Mouse (Mus musculus): ENCODE data around the gene Neurod4.
"Not testable (repeated sequence)": the region's sequence is repeated elsewhere in the genome, so short reads cannot be mapped to it uniquely, and the experiment has no call there.

Gene Neurod4

DNA sequence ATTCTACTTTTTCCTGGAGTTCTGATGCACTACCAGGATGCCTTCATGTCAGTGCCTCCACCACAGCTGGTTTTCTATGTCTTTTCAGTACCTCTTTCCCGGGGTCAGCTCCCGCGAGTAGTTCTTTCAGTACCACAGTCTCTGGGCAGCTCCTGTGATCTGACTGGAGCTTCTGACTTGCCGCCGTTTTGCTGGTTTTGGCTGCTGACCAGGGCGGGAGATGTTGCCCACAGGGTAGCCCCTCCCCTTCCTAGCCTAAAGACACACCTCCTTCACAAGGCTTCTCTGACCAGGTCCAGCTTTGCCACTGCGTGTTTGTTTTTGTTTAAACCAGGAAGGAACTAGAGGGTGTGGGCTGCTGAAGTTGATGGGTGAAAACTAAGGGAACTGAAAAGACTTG lies at the start of gene Neurod4:
Gene Neurod4 (minus strand): TSS at position 175 of the 400 bp plus-strand sequence.
- peak; percentile 86 for DNase-seq (ENCODE audit: low spot score)

DNA sequence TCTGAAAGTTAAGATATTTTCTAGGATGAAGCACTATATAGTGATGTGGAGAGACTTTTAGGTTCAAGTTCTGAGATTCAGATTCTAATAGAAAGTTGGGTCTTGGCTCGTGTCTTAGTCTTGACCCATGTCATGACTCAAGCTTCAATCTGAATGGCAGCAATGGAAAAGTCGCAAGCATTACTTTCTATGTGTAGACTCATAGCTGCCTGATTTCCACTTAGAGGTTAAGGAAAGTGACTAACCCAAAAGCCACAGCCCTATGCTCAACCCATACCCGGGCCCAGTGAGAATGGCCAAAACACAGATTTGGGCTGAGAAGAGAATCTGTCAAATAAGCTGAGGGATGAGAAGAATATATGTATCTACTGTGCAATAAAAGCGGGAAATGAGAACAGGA lies 44.2 kb upstream of the Neurod4 start:
- no peak for DNase-seq (ENCODE audit: low spot score)

DNA sequence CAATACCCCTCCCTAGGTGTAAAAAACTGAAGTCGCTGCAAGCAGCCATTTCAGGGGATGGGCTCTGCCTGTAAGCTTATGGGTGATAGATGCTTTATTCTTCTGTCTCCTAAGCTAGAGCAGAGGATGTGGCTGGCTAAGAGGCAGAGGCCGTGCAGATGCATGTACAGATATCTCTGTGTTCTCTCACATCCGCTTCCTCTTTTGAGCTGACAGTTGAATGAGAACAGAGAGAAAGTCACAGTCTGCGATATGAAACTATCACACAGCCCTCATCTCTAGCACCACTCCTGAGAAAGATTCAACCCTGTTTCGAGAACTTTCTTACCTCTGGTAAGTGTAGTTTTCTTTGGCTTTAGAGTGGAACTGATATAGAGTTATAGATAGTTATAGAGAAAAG lies 42.6 kb upstream of the Neurod4 start, which contains the start of gene Tespa1:
Gene Tespa1 (plus strand): TSS at position 234 of the 400 bp plus-strand sequence.
- DNase-seq (ENCODE audit: low spot score): no peak

DNA sequence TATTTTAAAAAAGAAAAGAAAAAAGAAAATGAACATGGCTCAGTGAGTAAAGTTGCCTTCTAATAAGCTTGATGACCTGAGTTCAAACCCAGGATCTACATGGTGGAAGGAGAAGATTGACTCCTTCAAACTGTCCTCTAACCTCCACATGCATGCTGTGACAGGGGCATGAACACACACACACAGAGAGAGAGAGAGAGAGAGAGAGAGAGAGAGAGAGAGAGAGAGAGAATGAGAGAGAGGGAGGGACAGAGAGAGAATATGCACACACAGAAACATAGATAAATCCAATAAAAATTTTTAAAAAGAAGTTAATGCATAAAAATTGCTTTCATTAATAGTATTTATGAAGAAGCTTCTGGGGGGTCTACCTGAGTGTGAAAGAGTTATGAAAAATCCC lies 42.0 kb upstream of the Neurod4 start:
- no peak for DNase-seq (ENCODE audit: low spot score)

DNA sequence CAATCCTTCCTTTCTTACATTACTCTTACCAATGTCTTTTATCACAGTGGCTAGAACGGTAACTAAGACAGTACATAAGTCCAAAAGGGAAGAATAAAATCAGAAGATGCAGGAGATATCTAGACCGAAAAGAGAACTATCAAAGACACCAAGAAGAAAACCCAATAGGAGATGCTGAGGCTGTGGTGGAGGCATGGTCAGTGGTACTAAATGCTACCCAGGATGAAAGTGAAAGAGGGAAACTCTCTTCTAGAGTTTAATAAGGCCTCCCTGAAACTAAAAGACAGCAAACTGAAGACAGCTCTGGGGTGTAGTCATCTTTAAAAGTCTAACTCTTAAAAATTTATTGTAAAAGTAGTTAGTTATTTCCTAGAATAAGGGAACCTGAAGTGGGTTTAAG lies 40.7 kb upstream of the Neurod4 start:
- DNase-seq (ENCODE audit: low spot score): no peak

DNA sequence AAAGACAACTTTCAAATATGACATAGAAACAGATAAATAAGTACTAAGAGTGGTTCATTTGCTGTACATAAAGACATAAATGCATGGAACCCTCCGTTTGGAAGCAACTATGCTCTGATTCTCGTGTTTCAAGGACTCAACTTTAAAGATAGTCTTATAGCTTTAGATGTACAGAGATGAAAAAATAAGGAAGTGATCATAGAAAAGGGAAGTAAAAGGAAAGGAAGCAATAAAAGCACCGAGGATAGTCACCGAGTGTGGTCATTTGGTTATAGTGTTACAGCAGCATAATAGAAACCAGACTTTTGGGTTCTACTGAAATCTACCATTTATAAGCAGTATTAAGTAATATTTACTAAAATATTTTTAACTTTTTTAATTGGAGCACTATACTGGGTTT lies 38.7 kb upstream of the Neurod4 start:
- DNase-seq (ENCODE audit: low spot score): no peak

DNA sequence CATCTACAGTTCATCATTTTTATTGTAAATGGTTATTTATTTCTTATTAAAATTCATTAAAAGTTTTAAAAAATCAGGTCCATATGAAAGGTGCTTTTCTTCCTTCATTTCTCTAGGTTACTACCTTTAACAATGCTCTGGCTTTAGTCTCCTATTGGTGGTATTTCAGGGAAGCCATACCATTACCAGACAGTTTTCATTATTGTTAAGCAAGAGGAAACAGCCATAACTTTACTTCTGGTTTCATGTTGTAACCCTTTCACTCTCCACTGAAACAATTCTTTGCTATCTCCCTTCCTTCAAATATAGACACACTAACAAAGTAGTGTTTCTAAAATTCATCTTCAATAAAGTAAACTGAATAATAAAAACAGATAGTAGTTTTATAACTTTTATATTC lies 35.8 kb upstream of the Neurod4 start:
- no peak for DNase-seq (ENCODE audit: low spot score)

DNA sequence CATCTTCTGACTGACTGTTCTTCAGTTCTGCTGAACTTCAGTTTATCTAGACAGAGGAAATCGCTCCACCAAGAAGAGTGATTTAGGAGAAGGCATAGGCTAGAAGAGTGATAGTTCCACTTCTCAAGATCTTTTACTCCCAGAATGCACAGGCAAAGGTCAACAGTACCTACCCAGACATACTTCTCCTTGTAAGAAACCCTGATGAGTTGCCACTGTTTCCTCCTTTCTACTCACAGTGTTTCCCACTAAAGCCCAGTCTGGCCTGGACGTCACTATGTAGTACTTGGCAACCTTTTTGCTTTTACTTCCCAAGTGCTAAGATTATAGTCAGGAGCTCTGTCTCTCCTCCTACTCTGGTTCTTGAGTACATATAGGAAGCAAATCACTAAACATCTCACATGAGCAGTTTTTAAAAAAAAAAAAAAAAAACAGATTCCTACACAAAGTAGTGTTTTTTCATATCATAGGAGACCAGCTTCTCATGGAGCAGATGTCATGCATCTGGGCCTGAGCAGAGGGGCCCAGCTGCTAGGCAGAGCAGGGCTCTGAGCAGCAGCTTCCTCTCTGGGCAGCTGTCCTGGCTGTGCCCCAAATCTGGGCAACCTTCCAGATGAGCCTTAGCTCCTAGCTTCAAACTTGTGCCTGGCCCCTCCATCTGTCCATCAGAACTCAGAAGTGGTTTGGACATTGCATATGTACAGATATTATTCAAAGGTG lies 34.2 kb upstream of the Neurod4 start:
- DNase-seq (ENCODE audit: low spot score): no peak

DNA sequence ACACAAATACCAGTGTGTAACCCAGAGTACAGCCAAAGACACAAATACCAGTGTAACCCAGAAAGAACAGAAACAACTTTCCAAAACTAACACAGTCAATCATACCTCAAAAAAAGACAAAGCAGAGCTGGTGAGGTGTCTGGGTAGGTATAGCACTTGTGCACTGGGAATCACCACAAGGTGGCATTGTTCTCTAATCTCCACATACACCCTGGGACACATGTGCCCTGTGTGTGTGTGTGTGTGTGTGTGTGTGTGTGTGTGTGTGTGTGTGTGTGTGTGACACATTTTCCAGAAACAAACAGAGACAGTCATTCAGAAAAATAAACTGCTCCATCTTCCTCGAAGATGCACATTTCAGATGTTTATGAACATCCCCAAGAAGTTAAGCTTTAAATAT lies 33.5 kb upstream of the Neurod4 start:
- peak; percentile 38 for DNase-seq (ENCODE audit: low spot score)

DNA sequence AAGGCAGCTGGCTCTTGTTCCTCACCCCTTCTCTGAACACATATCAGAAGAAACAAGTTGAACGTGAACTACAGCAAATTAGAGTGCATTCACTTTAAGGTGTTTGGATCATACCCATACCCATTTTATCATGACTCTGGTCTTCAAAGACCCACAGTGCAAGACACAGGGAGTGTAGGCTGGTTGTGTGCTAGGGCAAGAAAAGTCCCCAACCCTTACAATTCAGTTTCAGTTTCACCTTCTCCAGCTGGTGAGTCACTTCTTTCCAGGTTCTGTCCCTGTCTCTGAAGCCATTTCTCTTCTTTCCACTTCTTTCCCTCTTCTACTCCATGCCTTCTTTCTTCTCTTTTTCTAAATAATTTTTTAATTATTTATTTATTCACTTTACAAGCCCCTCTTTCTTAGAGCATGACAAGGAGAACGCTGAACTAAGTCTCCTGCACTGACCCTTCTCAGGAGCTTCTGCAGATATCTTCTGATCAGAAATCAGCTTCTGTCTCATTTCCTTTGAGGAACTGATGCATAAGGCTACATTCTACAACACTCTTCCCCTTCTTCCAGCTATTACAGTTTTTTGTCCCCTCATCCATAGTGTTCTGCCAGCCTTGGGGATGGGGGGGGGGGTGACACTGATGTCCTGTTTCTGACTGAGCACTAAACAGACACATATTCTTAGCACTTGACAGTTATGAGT lies 31.6 kb upstream of the Neurod4 start:
- DNase-seq (ENCODE audit: low spot score): no peak

DNA sequence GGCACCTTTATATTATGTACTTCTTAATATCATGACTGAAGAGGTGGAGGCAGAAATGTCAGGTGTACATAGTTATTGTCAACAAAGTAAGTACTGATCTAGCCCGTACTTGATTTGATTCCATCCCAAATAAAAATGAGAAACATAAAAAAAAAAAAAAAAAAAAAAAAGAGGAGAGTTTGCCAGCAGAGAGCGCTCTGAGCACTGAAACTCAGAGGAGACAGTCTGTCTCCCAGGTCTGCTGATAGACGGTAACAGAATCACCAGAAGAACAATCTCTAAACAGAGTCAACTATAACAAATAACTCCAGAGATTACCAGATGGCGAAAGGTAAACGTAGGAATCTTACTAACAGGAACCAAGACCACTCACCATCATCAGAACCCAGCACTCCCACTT lies 24.1 kb upstream of the Neurod4 start:
- DNase-seq (ENCODE audit: low spot score): not testable (repeated sequence)

DNA sequence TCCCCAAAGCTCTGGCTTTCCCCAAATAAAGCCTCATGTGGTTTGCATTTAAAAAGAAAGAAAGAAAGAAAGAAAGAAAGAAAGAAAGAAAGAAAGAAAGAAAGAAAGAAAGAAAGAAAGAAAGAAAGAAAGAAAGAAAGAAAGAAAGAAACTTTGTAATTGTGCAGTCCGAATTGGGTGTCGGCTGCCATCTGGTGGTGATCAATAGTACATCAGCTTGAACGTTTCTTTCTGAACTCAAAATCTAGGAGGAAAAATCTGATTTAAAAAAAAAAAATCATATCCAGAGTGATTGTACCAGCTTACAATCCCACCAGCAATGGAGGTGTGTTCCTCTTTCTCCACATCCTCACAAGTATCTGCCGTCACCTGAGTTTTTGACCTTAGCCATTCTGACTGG lies 18.7 kb upstream of the Neurod4 start:
- peak; percentile 47 for DNase-seq (ENCODE audit: low spot score)

DNA sequence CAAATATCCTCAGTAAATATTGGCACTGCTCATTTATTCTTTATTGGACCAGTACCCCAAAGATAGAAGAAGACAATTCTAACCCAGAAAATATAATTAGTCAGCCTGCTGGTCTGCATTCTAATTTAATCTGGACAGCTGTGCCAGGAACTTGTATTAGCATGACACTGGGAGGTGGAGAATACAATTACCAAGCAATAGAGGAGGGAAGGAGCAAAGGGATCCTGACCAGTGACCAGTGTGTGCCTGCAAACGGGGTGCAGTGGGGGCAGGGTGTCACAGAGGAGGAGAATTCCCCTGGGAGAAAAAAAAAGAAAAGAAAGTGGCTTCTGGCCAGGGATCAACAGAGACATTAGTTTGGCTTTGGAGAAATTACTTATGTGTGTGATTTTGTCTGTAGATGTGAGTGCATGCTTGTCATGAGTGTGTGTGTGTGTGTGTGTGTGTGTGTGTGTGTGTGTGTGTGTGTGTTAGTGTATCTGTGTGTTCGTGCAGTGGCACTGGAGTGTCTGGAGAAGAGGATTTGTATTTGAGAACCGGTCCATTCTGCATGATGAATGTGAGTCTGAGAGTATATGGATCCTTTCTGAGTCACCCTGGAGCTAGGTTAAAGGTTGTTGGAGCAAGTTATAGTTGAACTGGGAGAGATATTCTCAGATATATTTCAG lies 13.8 kb upstream of the Neurod4 start:
- DNase-seq (ENCODE audit: low spot score): peak; percentile 29

DNA sequence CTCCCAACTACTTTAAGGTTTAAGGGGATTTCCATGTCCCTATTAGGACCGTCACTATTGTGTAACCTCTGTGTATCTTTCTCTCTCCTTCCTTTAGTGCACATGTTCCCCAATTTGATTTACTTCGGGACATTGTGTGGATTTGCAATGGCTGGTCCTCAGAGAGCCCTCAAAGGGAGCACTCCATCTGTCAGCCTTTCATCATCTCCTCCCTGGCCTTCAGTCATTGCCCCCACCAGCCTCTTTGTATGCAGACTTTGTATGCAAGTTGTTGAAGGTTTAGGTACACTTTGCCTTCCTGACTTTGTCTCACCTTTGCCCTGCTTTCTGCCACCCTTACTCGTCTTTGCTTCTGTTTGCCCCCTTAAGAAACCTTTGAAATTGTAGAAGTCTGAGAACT lies 8.0 kb upstream of the Neurod4 start:
- no peak for DNase-seq (ENCODE audit: low spot score)

DNA sequence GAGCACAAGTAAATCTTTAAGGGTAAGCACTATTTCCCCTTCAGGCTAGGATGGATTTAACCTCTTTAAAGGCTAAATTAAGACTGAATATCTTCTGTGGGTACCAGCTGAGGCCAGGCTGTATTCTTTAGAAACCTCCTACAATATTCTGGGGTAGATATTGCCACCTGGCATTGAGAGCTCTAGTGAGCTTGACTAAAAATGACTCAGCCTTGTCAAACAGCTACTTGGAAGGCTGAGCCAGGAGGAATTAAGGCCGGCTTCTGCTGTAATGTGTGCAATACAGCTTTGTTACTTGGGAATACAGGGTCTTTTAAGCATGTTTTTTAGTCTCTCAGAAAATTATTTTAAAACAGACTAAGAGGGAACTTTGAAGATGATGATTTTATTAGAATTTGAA lies 7.2 kb upstream of the Neurod4 start:
- DNase-seq (ENCODE audit: low spot score): no peak

DNA sequence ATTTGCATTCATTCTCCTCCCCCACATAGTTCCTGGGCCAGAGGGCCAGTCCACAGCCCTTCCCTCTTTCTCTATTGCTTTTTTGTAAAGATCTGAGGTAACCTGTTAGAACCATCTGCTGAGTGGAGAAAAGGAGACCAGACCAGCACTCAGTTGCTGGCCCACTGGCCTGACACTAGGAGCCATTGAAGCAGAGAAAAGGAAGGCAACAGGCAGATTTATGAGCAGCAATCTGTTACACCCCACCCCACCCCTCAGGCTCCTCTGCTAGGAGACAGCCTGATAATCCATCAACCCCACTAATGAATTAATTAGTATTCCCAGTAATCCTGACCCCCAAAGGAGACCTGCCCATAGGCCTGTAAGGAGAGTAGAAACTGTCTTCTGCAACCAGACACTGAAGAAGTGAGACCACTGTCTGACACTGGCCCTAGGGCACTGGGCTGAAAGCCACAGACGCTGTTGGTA lies 2.0 kb upstream of the Neurod4 start:
- DNase-seq (ENCODE audit: low spot score): peak; percentile 66

DNA sequence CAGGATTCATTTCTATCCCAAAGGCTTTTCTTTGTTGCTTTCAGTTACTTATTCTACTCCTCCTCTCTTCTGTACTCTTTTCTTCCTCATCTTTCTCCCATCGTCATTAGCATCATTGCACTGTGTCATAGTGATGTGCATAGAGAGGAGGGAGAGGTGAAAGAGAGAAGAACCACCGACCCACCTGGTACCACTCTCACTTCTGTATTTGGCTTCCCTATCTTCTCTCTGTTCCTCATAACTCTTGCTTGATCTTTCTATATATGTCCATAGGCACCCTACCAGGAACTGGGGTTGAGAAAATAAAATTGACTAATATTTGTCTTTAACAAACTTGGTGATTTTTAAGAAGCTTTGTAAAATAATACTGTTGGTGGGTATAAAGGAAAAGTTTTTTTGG lies 3.5 kb downstream of the Neurod4 start:
- no peak for DNase-seq (ENCODE audit: low spot score)

DNA sequence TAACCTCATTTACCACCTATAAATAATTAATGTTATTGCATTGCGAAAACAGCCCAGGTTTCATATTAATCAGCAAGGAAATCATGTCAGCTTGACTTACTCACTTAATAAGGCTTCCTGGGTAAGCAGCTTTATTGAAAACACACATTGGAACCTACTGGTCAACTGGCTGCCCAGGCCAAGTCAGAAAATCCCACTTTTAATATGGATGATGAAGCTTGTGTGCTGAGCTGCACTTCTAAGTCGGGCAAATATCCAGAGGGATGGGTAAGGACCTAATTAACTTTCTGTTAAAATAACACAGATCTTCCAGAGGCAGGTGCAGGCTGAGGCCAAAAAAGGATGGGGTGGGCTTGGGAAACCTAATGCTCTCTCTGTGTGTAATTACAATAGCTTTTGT lies 4.3 kb downstream of the Neurod4 start:
- no peak for DNase-seq (ENCODE audit: low spot score)

DNA sequence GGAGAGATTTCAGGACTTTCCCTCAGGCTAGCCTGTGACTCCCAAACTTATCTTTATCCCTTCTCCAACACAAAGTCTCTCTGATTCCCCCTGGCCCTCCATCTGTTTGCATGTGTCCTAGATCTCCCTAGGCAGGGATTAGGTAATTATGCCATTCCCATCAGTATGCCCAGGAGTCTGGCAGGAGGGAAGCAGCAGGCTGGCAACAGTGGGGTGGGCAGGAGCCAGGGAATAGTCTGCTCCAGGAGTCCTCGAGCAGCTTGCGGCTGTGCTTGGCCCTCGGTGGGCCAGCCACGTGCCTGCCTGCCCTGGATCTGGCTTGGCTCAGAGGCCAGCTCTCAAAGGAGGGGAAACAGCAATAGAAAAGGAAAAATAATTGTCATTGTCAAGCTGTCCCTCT lies 16.8 kb downstream of the Neurod4 start:
- no peak for DNase-seq (ENCODE audit: low spot score)

DNA sequence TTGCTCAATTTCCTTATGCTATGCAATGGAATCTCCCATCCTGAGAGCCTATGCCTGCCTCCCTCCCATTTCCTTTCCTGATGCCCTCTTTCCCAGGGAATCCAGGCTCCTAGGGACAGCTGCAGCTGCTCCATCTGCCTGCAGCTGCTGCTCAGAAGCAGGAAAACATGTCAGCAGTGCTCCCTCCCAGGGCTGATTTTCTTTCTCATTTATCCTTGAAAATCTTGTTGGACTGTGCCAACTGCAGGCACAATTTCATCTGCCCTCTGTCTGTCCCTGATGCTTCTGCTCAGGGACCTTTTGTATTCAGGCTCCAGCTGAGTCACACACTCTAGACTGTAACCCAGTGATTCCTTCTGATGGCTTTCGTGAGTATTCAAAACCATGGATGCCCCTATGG lies 20.6 kb downstream of the Neurod4 start:
- peak; percentile 11 for DNase-seq (ENCODE audit: low spot score)

DNA sequence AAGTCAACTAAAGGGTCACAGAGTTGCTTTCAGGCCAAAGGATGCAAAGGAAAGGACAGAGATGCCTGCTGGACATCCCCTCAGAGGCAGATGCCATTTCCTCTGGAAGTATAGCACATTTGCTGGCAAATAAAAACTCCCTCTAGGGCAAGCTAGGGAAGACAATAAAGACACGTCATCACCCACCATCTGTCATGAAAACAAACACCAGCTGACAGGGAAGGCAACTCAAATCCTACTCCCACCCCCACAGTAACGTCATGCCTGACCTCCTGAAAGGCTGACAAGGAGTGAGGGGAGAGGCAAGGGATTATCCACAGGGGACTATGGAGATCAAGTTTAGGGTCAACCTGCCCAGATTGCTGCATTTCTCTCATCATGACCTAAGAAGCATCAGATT lies 35.8 kb downstream of the Neurod4 start:
- DNase-seq (ENCODE audit: low spot score): peak; percentile 65

DNA sequence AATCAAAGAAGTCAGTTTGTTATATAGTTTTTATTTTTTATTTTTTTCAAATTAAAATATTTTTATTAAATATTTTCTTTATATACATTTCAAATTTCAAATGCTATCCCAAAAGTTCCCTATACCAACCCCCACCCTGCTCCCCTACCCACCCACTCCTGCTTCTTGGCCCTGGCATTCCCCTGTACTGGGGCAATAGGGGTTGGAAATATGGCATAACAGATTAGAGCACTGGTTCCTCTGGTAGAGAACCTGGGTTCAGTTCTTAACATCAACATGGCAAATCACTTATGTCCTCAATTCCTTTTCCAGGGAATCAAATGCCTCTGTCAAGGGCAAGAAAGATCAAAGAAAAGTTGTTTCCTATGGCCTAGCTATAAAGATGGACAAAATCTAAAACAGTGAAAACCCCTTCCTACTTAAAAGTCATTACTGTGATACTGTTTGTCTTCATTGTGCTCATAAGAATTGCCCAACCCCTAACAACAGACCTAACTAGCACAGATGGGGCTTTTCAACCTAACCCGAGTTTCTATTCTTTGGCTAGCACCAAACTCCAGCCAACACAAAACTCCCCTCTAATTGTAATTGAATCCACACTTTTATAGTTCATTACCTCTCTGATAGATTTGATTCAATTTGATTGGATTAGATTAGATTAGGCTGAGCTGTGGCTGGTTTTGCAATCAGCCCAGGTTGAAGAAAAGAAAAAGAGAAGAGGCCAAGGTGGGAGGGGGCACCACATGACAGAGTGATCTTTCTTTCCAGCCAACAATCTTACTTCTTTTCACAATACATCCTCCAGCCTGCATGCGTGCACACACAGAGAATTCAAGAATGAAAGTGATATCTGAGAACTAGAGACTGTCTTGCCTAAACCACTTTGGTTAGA lies 41.5 kb downstream of the Neurod4 start:
- no peak for DNase-seq (ENCODE audit: low spot score)

Data from embryo, embryonic 10.5 days (tissue).